Mouse (Mus musculus) olfactory bulb, adult 2 months (tissue): ENCODE results near the gene Slc15a5.

Source experiments
- CTCF ChIP-seq: fragments of 200-500 bp; IDR thresholded peaks from 2 replicates; pipeline ENCODE4 v1.5.1; 2012; ENCODE audit warnings: low read depth, mild to moderate bottlenecking, low read length, moderate library complexity; ENCODE audit not compliant: insufficient read depth
- POLR2A ChIP-seq: fragments of 200-500 bp; IDR thresholded peaks from 2 replicates; pipeline ENCODE4 v1.6.1; 2012; ENCODE audit warnings: mild to moderate bottlenecking, low read depth, low read length, moderate library complexity; ENCODE audit not compliant: insufficient read depth

DNA sequence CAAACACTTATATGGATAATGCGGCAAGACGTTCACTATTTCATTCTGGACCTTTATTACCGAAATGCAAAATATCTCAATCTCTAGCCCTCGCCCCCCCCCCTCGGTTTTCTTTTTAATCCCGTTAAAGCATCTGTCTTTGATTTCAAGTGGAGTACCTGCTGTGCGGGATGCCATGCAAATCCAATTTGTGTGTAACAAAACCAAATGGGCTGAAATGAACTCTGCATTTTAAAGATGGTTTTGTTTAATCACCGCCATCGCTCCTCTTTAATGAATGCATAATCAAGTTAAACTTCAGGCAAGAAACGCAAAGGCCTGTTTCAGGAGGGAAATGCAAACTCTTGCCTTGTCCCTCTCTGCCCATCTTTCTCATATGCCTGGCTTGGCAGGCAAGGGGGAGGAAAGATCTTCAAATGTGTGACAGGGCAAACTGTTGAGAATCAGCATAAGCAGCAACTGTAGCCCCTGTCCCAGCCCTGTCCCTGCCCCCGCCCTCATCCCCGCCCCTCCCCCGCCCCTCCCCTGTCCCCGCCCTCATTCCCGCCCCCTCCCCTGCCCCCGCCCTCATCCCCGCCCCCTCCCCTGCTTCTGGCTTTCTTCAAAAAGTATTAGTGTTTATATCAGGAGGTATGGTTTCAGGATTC, 122.8 kb downstream of the Slc15a5 start:
- no peak for TF ChIP-seq POLR2A
- TF ChIP-seq CTCF, result no peak
